Mouse (Mus musculus) small intestine, adult 2 months (tissue): ENCODE measurements around the gene Mtfr1l.

ENCODE experiments used
- CTCF ChIP-seq: fragments of 200-500 bp; IDR thresholded peaks from 2 replicates; pipeline ENCODE4 v1.5.1; 2012; ENCODE audit warnings: low read depth, mild to moderate bottlenecking, control low read depth, inconsistent platforms, low read length, moderate library complexity, mixed read lengths; ENCODE audit not compliant: insufficient replicate concordance, insufficient read length; ENCODE audit errors: extremely low read depth
- POLR2A ChIP-seq: fragments of 200-500 bp; IDR thresholded peaks from 2 replicates; pipeline ENCODE4 v1.6.1; 2012; ENCODE audit warnings: low read depth, mild to moderate bottlenecking, control low read depth, inconsistent platforms, low read length, moderate library complexity

DNA sequence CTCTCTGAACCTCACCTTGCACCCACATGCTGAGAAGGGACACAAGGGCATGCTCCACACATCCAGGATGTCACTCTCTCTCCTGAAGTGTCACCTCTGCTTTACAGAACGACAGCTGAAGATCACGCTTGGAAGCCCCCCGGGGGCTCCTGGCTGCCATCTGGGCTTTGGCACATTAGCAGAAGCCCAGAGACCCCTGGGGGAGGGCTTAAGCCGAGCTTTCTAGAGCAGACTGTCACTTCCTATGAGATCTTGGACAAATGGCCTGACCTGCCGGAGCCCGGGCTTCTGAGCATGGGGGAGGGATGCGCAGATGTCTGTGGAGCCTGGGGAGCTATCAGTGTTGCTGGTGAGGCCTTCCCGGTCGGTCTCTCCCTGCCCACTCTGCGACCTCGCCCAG is 40.3 kb upstream of the Mtfr1l start:
- TF ChIP-seq CTCF (no peak), POLR2A (no peak)
